Mouse (Mus musculus) neural tube, embryonic 14.5 days (tissue): ENCODE results near the gene Plin4. TPM values are rescaled to one million over a fixed set of nuclear protein-coding genes. Genes with fewer than 3 reads are reported as not detected.
A peak's percentile ranks its signal among the peaks of the same experiment; 100 is the strongest.

Experiments used
- ATAC-seq: fragments of 200-750 bp; cut with Nextera tagmentation; 2 replicates; pipeline ENCODE4 v1.8.0; 2017; ENCODE audit warnings: low read depth, mild to moderate bottlenecking, moderate TSS enrichment, moderate library complexity
- H3K27ac ChIP-seq: fragments of 300-500 bp; sonication (generic); 2 replicates; pipeline ENCODE4 v1.5.1; 2014; ENCODE audit warnings: low read depth, mild to moderate bottlenecking, control low read depth, low read length, moderate library complexity, mixed read lengths
- H3K27me3 ChIP-seq: fragments of 300-500 bp; sonication (generic); 2 replicates; pipeline ENCODE4 v1.6.1; 2014; ENCODE audit warnings: low read length; ENCODE audit not compliant: control insufficient read depth, insufficient read depth
- H3K36me3 ChIP-seq: fragments of 300-500 bp; sonication (generic); 2 replicates; pipeline ENCODE4 v1.6.1; 2014; ENCODE audit warnings: low read length, mixed read lengths; ENCODE audit not compliant: control insufficient read depth, insufficient read depth
- H3K4me1 ChIP-seq: fragments of 300-500 bp; sonication (generic); 2 replicates; pipeline ENCODE4 v1.6.1; 2014; ENCODE audit warnings: low read length; ENCODE audit not compliant: control insufficient read depth, insufficient read depth
- H3K4me2 ChIP-seq: fragments of 300-500 bp; sonication (generic); 2 replicates; pipeline ENCODE4 v1.6.1; 2014; ENCODE audit warnings: mild to moderate bottlenecking, low read depth, low read length, control low read depth
- H3K4me3 ChIP-seq: fragments of 300-500 bp; sonication (generic); 2 replicates; pipeline ENCODE4 v1.5.1; 2014; ENCODE audit warnings: low read depth, low read length, control low read depth, mixed read lengths
- H3K9ac ChIP-seq: fragments of 300-500 bp; sonication (generic); replicated peaks from 2 replicates; pipeline ENCODE4 v1.6.1; 2014; ENCODE audit warnings: low read depth, mild to moderate bottlenecking, control low read depth, low read length, mixed read lengths
- H3K9me3 ChIP-seq: fragments of 300-500 bp; sonication (generic); 2 replicates; pipeline ENCODE4 v1.6.1; 2016; ENCODE audit warnings: low read length; ENCODE audit not compliant: control insufficient read depth
- WGBS: fragments of 180-500 bp; shearing (Covaris S2); extraction: QIAGEN DNeasy Blood & Tissue Kit; methylation state at CpG from one replicate; pipeline ENCODE4 v1.1.7; 2014; 5-methylcytosine and 5-hydroxymethylcytosine counted together
- polyA plus RNA-seq: library from polyadenylated mRNA; unstranded; fragments of >200 nt; fragmentation: Nextera tagmentation; extraction: Ambion mirVana; gene quantifications from 2 replicates; pipeline ENCODE4 v1.2.1, GENCODE M21; 2014

The Plin4 gene
- polyA plus RNA-seq, 1 experiment from 2014 or later, result 0.28 TPM

DNA sequence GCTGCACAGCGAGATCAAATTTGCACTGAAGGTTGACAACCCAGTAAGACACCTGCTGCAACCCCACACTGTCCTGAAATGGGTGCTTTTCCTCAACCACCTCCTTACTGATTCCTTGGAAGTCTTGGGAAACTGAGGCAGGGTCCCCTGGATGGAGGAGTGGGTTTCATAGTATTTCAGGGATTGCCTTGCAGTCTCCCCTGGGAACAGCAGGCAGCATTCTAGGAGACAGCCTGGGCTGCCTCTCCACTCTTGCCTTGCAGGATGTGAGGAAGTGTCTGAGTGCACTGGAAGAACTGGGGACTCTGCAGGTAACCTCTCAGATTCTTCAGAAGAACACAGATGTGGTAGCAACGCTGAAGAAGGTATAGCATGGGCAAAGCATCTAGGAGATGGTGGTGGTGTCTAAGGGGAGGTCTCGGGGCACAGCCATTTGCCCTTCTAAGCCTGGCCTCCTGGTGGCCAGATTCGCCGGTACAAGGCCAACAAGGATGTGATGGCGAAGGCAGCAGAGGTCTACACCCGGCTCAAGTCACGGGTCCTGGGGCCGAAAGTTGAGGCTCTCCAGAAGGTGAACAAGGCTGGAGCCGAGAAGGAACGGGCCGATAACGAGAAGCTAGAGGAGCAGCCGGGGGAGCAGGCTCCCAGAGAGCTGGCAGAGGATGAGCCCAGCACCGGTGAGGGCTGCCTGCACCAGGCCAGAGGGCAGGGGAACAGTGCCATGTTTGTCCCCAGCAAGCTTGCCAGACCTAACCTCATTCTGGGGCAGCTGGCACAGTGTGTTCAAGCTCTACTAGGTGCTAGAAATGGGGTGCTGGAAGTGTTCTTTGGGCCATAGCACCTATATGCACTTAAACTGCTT is 10.7 kb downstream of the Plin4 start:
- Histone ChIP-seq H3K4me2 (no peak overlapping the region), H3K27me3 (no peaks in the 10 kb centered on the region), H3K9me3 (no peaks in the 10 kb centered on the region), H3K36me3 (peaks cover 53% of the 10 kb centered on the region), H3K4me1 (no peaks in the 10 kb centered on the region), H3K27ac (no peak overlapping the region), H3K4me3 (no peak overlapping the region), H3K9ac (no peak overlapping the region)
- WGBS, result 93% methylated on average over 15 of the region's 15 CpGs
- ATAC-seq, result no peak

- ATAC-seq, result no peak
- H3K4me1 ChIP-seq, result no peaks in the 10 kb centered on the region
- H3K27me3 ChIP-seq, result no peaks in the 10 kb centered on the region
- no peak overlapping the region for H3K4me3 ChIP-seq
- no peak overlapping the region for H3K27ac ChIP-seq
- no peak overlapping the region for H3K9ac ChIP-seq
- no peak overlapping the region for H3K4me2 ChIP-seq
- H3K36me3 ChIP-seq, result peaks cover 52% of the 10 kb centered on the region
- 93% methylated on average over 8 of the region's 8 CpGs for WGBS
- H3K9me3 ChIP-seq, result no peaks in the 10 kb centered on the region
These were observed 11.4 kb downstream of the Plin4 start for GRCm38 (mm10) chr17:56098180-56098579.

- no peak for ATAC-seq
These were observed 12.7 kb downstream of the Plin4 start for GRCm38 (mm10) chr17:56096883-56097282.

DNA sequence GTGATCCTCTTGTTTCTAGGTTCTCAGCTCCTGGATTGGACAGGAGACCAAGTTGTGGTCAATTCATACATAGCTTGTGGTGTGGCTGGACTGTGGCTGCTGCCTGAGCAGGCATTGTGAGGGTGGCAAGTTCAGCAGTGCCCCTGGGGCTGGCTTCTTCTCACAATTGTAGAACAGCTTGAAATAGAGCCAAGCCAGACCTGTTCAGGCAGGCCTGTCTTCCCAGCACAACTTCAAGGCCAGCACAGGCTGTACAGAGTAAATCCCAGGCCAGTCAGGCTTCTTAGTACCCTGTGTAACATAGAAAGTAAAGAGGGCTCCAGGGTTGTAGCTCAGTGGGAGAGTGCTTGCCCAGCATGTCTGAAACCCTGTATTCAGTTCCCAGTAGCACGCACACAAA is 16.8 kb downstream of the Plin4 start:
- Histone ChIP-seq H3K36me3 (peaks cover 27% of the 10 kb centered on the region), H3K4me1 (no peaks in the 10 kb centered on the region), H3K4me2 (no peak overlapping the region), H3K27ac (no peak overlapping the region), H3K27me3 (no peaks in the 10 kb centered on the region), H3K9ac (no peak overlapping the region), H3K4me3 (no peak overlapping the region), H3K9me3 (no peaks in the 10 kb centered on the region)
- WGBS, result 100% methylated on average over 1 of the region's 1 CpGs
- no peak for ATAC-seq

More at GRCm38 (mm10) chr17:56096883-56097282, 12.7 kb downstream of the Plin4 start:
- Histone ChIP-seq H3K4me3 (no peak overlapping the region), H3K4me2 (no peak overlapping the region), H3K36me3 (peaks cover 41% of the 10 kb centered on the region), H3K9me3 (no peaks in the 10 kb centered on the region), H3K4me1 (no peaks in the 10 kb centered on the region), H3K9ac (no peak overlapping the region), H3K27ac (no peak overlapping the region), H3K27me3 (no peaks in the 10 kb centered on the region)
- 92% methylated on average over 12 of the region's 12 CpGs for WGBS

DNA sequence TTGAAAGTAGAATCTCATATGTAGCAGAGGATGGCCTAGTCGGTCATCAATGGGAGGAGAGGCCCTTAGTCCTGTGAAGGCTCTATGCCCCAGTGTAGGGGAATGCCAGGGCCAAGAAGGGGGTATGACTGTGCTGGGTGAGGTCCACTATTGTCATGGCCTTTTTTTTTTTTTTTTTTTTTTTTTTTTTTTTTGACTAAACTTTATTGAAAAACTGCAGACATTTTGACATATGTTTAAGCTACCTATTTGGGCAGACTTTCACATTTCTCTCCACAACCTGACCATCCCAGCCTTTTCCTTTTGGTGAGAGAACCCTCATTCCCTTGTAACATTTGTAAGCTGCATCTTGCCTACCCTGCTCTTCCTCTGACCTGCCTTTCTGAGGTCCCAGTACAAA is 17.3 kb downstream of the Plin4 start:
- H3K4me3 ChIP-seq, result no peak overlapping the region
- H3K4me1 ChIP-seq, result no peaks in the 10 kb centered on the region
- no peak for ATAC-seq
- H3K4me2 ChIP-seq, result no peak overlapping the region
- peaks cover 23% of the 10 kb centered on the region for H3K36me3 ChIP-seq
- no peaks in the 10 kb centered on the region for H3K9me3 ChIP-seq
- H3K9ac ChIP-seq, result no peak overlapping the region
- 81% methylated on average over 1 of the region's 1 CpGs for WGBS
- H3K27ac ChIP-seq, result no peak overlapping the region
- H3K27me3 ChIP-seq, result no peaks in the 10 kb centered on the region

DNA sequence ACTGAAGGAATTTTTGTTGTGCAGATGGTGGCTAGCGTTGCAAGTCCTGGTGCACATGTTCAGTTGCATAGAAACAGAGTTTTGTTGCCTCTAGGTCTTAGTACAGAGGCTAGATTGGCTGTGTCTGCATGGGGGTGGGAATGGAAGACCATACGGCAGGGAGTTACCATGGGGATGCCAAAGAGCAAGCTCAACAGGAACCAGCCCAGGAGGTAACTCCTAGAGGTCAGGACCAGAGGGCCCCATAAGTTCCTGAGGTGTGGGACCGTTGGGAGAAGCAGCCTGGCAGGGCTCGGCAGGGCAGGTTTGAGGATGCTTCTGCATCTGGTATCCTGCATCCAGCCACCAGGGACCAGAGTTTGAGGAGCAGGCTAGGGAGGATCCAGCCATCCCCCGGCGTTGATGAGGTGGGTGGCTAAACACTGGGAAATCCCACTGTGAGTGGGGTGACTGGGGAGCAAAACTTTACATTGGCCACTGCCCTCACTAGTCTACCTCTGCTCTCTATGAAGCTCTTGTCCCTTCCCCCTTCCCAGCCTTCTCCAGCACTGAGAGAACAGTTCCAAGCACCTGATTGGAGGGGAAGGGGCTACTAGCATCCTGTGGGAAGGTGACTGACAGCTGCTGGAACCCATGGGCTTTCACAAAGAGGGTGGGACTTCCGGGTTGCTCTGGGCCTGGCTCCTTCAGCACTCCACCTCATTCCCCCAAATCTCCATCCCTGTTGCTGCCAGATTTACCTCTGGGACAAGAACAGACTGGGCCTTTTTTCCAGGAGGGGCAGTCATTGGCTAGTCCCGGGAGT is 28.6 kb downstream of the Plin4 start:
- WGBS, result 5% methylated on average over 8 of the region's 8 CpGs
- no peaks in the 10 kb centered on the region for H3K27me3 ChIP-seq

DNA sequence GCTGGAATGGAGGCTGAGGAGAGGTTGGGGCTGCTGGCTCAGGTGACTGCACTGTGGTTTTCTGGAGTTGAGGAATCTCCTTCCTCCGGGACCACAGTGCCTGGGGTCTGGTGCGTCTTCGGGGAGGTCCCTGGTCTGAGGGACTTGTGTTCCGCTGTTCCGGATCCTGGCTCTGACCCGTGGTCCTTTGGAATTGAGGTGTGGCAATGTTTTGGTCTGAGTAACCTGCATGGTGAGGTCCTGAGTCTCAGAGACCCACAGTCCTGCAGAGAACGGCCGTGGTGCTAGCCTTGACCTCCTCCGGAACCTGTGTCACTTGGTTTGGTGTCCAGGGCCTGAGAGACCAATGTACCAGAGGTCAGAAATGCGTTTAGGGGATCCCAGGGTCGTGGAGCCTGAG is 29.7 kb downstream of the Plin4 start:
- no peaks in the 10 kb centered on the region for H3K27me3 ChIP-seq
- H3K9me3 ChIP-seq, result no peaks in the 10 kb centered on the region
- peaks cover 13% of the 10 kb centered on the region; the same call in 1 of the 2 replicates for H3K36me3 ChIP-seq
- H3K4me1 ChIP-seq, result peaks cover 22% of the 10 kb centered on the region
- WGBS, result 2% methylated on average over 11 of the region's 11 CpGs
- ATAC-seq, result no peak
- peak overlapping the region; percentile 74 for H3K9ac ChIP-seq
- peak overlapping the region; percentile 13; the same call in 1 of the 2 replicates for H3K27ac ChIP-seq
- peak overlapping the region; percentile 75 for H3K4me3 ChIP-seq
- H3K4me2 ChIP-seq, result peak overlapping the region; percentile 96

More for the DNA sequence above, 28.6 kb downstream of the Plin4 start:
- Histone ChIP-seq H3K4me3 (peak overlapping the region; percentile 75), H3K4me1 (peaks cover 22% of the 10 kb centered on the region), H3K9me3 (no peaks in the 10 kb centered on the region), H3K9ac (peak overlapping the region; percentile 74), H3K27ac (no peak overlapping the region), H3K4me2 (peak overlapping the region; percentile 96), H3K36me3 (peaks cover 13% of the 10 kb centered on the region; the same call in 1 of the 2 replicates)
- ATAC-seq, result peak; percentile 47; the same call in 1 of the 2 replicates

- Histone ChIP-seq H3K9me3 (no peaks in the 10 kb centered on the region), H3K4me2 (peak within 1 kb of the TSS; percentile 96), H3K27ac (peak within 1 kb of the TSS; percentile 41; the same call in 1 of the 2 replicates), H3K4me1 (peaks cover 25% of the 10 kb centered on the region), H3K4me3 (peak within 1 kb of the TSS; percentile 75), H3K9ac (peak within 1 kb of the TSS; percentile 74), H3K36me3 (peaks cover 8% of the 10 kb centered on the region; the same call in 1 of the 2 replicates), H3K27me3 (no peaks in the 10 kb centered on the region)
- WGBS, result under 1% methylated on average over 60 of the region's 61 CpGs
- ATAC-seq, result peak; percentile 92
These were observed 30.5 kb downstream of the Plin4 start, which contains the start of gene Hdgfl2 for GRCm38 (mm10) chr17:56078880-56079795. Hdgfl2 (plus strand) TSS chr17:56079634.
